Mouse (Mus musculus) gastrocnemius, postnatal 25 days (tissue): ENCODE measurements around the gene Gsn. TPM values are rescaled to one million over a fixed set of nuclear protein-coding genes. Genes with fewer than 3 reads are reported as not detected.
A peak's percentile ranks its signal among the peaks of the same experiment; 100 is the strongest.

Experiments used
- DNase-seq: peaks from one replicate; pipeline ENCODE4 v3.0.0; 2022
- long read RNA-seq, 2 experiments: library from polyadenylated mRNA; stranded (forward); transcript quantifications; one replicate each; pipeline ENCODE4 v2.0.0; 2021
- total RNA-seq, 2 experiments: library from RNA; stranded (reverse); gene quantifications; 1 replicate in 1 of 2; 2 replicates in 1 of 2; pipeline ENCODE4 v1.2.3; 2021

Gsn gene
- total RNA-seq: 100 to 1,000 TPM; 345 to 440 TPM
- long read RNA-seq, experiment 1, transcript Gsn-201 (17 exons, 2,653 nt): major isoform, 580 of 700 reads
- long read RNA-seq, experiment 1, transcript Gsn-205 (18 exons, 2,607 nt): minor isoform, 5 of 700 reads
- long read RNA-seq, experiment 1, partial matches to known transcripts: 98 of 700 reads
- long read RNA-seq, experiment 1, other reads (novel, unspliced or antisense): 17 of 700 reads
- long read RNA-seq, experiment 2, transcript Gsn-201 (17 exons, 2,653 nt): major isoform, 1,648 of 1,784 reads
- long read RNA-seq, experiment 2, partial matches to known transcripts: 87 of 1,784 reads
- long read RNA-seq, experiment 2, other reads (novel, unspliced or antisense): 45 of 1,784 reads

GRCm38 (mm10) chr2:35255885-35256833, at the start of gene Gsn:
TSS of gene Gsn (plus strand) at chr2:35256380.
- peak; percentile 88 for DNase-seq

DNA sequence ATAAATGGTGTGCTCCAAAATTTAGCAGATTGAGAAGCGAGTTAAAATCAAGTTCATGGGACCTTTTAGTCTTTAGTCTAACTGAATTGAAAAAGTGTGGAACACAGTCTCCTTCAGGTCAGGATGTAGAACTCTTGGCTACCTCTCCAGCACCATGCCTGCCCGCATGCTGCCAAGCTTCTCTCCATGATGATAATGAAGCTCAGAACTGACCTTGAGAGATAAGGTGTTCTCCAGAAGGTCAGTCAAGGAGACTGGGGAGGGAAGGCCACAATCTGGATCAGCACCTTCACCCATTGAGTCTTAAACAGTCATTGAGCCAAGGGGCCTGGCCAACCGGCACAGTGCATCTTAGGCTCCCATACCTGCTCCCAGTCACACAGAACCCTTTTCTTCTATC, 49.4 kb upstream of the Gsn start:
- DNase-seq: no peak

DNA sequence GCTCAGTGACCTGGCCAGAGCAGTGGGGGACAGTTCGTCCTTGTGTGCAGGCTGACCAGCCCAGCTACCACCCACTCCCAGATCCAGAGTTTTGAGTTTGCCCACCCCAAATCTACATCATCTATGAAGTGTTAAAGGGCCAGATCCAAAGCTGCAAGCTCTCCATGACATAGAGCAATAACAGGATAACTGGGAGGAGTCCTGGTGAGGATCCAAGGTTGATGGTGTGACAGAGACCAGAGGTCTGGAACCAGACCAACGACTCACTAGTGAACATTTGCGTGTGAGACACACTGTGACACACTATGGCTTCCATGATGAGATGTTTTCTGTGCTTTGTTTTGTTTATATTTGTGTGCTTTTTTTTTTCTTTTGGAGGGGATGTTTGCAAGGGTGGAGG, 48.1 kb upstream of the Gsn start:
- DNase-seq: no peak

- DNase-seq: no peak
These were observed 47.1 kb upstream of the Gsn start for GRCm38 (mm10) chr2:35208931-35209665.

DNA sequence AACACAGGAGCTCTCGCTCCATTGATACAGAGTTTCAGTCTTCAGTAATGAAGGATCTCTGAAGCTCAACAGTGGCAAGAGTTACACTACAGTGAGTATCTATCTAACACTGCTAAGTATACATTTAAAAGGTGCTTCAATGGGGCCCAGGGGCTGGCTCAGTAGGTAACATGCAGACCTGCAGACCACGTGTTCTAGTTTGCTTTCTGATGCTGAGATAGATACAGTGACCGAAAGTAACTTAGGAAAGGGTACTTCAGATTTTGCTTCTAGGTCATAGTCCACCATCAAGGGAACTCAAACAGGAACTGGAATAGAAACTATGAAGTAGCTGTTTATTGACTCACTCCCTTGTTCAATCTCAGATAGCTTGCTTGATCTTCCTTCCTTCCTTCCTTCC, 44.5 kb upstream of the Gsn start:
- DNase-seq: no peak

GRCm38 (mm10) chr2:35213345-35213910, 42.8 kb upstream of the Gsn start:
- DNase-seq: no peak

GRCm38 (mm10) chr2:35214881-35215358, 41.3 kb upstream of the Gsn start:
- peak; percentile 77 for DNase-seq

DNA sequence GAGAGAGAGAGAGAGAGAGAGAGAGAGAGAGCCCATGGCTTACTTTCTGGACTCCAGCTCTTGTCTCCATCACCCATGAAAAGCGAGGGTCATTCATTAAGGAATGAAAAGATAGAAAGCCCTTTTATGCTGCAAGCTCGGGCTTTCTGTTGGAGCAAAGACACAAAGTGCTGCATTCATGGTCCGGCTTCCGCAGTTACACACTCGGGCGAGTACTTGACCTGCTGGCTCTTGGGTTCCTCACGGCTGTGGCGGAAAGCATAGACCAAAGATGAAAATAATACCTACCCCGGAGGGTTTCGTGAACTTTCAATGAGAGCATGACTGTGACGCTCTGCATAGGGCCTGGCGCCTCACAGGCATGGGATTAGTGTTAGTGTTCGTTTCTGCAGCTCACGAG, 40.8 kb upstream of the Gsn start:
- DNase-seq: no peak

DNA sequence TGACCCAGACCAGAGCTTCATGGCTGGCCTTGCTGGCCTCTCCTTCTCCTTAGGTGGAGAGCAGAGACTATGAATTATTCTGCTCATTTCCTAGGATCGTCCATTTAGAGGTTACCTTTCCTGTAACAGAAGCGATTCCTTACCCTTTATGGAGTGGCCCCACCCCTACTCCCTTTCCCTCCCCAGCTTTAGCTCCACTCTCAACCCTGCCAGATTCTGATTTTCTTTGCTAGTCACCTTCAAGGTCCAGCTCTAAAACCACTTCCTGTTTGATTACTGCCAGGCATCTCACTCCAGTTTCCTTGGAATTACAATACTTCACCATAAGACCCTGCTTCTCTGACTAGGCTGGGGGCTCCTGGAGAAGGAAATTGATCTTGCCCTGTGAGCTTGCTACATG, 39.5 kb upstream of the Gsn start:
- DNase-seq: no peak

GRCm38 (mm10) chr2:35218736-35219135, 37.4 kb upstream of the Gsn start:
- no peak for DNase-seq

DNA sequence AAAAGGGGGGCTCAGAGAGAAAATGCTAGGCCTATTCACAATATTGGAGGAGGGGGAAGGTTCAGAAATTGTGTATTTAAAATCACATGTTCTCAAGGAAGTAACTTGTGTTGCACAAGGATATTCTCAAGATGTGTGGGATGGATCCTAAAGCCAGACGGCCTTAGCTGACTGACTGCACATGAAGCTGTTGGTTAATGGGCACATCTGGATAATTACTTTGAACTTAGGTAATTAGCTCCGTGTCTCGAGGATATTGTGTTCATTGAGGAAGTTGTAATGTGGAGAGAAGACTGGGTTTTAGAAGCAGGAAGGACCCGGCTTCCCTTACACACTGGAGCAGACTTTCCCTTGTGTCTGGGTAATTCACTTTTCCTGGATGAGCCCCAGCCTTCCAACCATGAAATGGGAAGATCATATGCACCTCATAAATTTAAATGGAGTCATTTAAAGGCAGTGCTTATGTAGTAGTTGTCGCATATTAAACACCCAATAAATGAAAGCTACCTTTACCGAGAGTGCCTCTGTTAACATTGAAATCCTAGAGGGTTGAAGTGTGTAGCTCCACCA, 33.3 kb upstream of the Gsn start:
- no peak for DNase-seq

GRCm38 (mm10) chr2:35224285-35224684, 31.9 kb upstream of the Gsn start:
- DNase-seq: no peak

GRCm38 (mm10) chr2:35228145-35228544, 28.0 kb upstream of the Gsn start:
- DNase-seq: no peak

DNA sequence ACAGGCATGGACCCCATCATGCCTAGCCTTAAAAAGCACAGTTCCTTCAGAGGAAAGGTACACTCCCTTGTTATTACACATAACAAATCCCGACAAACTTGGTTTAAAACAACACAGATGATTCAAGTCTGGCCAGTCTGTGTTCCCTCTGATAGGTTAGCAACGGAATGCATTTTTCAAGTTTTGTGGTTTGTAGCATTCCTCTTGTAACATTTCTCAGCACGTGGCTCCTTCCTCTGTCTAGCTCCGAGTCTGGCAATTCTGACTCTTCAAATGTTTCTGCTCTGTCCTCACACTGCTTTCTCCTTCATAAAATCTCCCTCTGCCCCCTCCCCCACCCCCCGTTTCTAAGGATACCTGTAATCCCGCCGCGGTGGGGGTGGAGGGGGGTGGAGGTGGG, 26.0 kb upstream of the Gsn start:
- no peak for DNase-seq

GRCm38 (mm10) chr2:35231871-35232270, 24.3 kb upstream of the Gsn start:
- peak; percentile 13 for DNase-seq

GRCm38 (mm10) chr2:35232595-35233445, 23.4 kb upstream of the Gsn start:
- DNase-seq: no peak

- no peak for DNase-seq
These were observed 22.3 kb upstream of the Gsn start for GRCm38 (mm10) chr2:35233898-35234297.

DNA sequence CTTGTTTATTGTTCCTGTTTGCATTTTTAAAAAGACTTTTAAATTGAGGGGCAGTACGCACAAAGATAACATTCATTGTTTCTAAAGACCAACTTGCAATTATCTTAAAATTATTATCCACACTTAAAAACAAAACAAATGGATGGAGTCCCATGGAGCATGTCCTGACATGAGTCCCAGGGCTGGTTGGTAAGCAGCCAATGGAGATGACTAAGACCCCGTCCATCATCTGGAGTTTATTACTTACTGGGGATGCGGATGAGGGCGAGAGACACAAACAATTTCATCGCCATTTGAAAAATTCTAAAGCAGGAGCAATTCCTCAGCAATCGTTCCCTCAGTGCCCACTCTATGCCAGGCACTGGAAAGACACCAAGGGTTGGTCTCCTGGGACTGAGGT, 21.2 kb upstream of the Gsn start:
- DNase-seq: no peak

- DNase-seq: no peak
These were observed 11.9 kb upstream of the Gsn start for GRCm38 (mm10) chr2:35244241-35244640.

DNA sequence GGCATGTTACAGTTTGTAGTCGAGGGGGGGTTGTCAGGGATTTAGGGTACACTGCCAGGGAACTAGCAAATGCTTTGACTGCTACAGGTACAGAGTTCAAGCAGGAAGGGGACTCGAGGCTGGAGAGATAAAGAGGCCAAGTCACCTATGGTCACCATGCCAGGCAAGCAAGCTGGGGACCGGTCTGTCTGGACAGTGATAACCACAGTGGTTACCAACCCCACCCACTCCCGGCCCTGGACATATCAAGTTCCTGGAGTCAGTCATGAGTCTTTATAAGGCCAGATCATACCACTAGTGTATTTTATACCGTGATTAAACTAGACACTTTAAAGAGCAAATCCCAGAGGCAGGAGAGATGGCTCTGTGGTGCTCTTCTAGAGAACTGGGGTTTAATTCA, 8.4 kb upstream of the Gsn start:
- no peak for DNase-seq

DNA sequence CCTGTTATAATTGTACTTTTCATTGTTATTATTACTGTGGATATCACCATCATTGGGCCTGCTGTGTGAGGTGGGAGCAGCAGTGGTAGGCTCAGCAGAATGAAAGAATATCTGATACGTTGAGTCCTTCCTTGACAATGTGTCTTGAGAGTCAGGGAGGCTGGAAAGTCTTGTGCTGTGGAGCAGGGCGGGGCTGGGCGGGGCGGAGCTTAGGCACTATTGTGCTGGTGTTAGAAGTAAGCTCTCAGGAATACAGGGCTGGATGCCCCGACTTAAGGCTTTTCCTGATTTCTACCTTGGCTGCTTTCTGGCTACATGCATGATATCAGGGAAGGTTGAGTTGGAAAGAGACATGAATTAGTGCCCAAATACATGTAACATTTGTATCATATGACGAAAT, 3.4 kb upstream of the Gsn start:
- DNase-seq: no peak
